Mouse (Mus musculus) ES-E14 (cell line): ENCODE results near the gene Lhcgr.

Experiments
- CHD2 ChIP-seq: IDR thresholded peaks from 2 replicates; pipeline ENCODE4 v1.6.1; 2014; ENCODE audit warnings: mild to moderate bottlenecking, low read depth, low read length, inconsistent platforms
- MAFK ChIP-seq: IDR thresholded peaks from 2 replicates; pipeline ENCODE4 v1.6.1; 2014; ENCODE audit warnings: mild to moderate bottlenecking, low read depth, low read length, inconsistent platforms; ENCODE audit not compliant: insufficient read depth

DNA sequence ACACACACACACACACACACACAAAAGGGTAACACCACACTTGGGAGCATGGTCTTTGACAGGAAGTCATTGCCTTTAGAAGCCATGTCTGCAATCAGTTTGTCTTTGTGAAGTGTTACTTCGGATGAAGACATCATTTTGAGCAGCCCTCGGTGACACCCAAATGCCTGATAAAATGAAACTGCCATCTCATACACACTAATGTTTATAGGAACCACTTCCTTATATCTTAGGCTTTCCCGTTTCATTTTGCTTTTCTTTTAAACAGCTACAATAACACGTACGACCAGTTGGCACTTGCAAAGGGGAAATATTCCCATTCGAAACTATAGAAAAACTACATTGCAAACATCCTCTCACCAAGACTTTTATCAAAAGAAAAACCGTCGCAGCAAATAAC lies 42.1 kb downstream of the Lhcgr start:
- TF ChIP-seq CHD2 (no peak), MAFK (no peak)
